Mouse (Mus musculus) CD8-positive naive resting alpha-beta T cell, adult 2 months (primary cell): ENCODE data around the gene Olfr582.

Experiments
- DNase-seq, 2 experiments: peaks; one replicate each; pipeline ENCODE4 v3.0.0; 2022; ENCODE audit warnings: low read depth in 2 of 2, low spot score in 2 of 2

Gene Olfr582

GRCm38 (mm10) chr7:103037724-103038123, at the start of gene Olfr582:
Gene Olfr582 (plus strand): TSS chr7:103038024.
- no peak for DNase-seq

DNA sequence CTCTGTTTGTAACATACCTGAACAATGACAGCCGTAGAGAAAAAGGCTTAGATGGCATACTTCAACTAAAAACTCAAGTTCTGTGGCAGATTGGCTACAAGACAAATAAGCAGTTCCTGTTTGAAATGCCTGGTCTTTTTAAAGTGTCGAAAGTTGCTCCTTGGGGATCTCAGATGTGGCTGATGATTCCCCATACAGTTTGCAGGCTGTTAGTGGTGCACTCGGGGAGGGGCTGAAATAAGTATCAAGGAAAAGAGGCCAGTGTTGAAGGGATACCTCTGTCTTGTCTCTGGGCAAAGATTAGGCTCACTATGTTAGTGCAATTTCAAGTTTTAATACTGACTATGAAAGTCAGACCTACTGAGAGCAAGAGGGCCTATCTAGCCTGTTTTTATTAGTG, 48.6 kb upstream of the Olfr582 start, which contains the start of gene Olfr578:
Gene Olfr578, minus strand, starts transcription at position 101 of the 400 bp plus-strand sequence.
- DNase-seq: no peak

- DNase-seq: no peak
Observed at GRCm38 (mm10) chr7:103051000-103051399, 13.2 kb downstream of the Olfr582 start, which contains the start of gene Olfr583. Gene Olfr583 (plus strand): TSS chr7:103051300.

GRCm38 (mm10) chr7:103081585-103081984, 43.8 kb downstream of the Olfr582 start, which contains the start of gene Olfr584:
Gene Olfr584 (plus strand): TSS chr7:103081885.
- no peak for DNase-seq
